Mouse (Mus musculus): ENCODE results near the gene Nfib. TPM values are rescaled to one million over a fixed set of nuclear protein-coding genes. Genes with fewer than 3 reads are reported as not detected.

Gene Nfib
- polyA plus RNA-seq, 1 experiment from 2014 or later, result 27.3 TPM

DNA sequence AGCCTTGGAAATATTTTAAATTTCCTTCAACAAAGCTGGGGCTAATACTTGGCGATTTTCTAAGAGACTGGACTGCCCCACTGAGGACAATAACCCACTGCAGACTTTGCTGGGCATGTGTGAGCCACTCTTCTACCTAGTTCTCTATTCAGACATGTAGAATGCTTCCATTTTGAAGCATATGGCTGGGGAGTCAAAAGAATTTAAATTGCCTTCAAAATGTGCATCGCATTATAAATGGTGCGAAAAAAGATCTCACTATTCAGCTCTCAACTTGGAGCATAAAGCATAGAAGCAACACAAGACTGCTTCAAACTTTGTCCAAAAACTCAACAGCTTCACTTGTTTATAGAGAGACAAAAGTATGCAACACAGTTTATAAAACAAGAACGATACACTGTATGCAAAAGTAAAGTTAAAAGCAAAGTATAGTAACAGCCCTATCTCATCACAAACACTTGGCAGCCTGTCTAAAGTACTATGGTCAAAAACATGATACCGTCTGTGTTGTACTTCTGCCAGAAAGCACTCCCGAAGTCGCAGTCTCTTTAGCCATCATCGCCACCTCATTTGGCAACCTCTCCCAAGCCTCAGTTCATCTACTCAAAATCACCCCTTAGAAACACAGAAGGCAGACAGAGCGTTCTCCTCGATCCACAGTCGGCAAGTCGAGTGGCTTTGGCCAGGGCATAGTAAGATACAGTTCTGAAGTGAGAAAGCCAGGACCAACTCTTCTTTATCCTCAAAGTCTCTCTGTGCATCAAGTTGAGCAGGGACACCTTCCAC is 267.8 kb downstream of the Nfib start:
- in situ Hi-C loops (cut with MboI; ENCODE audit: low pct_unique_long_range_greater_than_20kb), result no loop called here
- DNase-seq (ENCODE audit: low read depth, low spot score) (no peak), ATAC-seq (no peak)
- TF ChIP-seq CTCF (IDR thresholded peaks at IDR 0.05), result no peak
- ChIA-PET POLR2A (interaction anchor here (0.9 kb wide), 1 partner anchor 111 kb away, joined by 3 read pairs; no protein-coding TSS in a partner anchor), CTCF (no interaction called here)
- H3K27me3 ChIP-seq, result no peaks in the 10 kb centered on the region

DNA sequence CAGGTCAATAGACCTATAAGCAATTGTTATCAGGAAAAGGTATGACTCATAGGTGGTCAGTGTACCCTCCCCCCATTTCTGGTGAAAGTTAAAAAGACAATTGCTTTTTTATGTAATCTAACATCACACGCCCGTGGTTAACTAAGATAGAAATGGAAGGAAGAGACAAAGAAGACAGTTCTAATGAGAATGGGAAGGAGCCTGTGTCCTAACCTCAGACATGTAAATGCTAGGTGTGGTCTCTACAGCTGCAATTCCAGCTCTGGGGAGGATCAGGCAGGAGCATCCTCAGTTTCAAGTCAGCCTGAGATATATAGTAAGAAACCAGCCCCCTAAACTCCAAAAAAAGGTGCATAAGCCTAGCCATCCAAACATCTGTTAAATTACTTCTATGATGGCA is 268.9 kb downstream of the Nfib start:
- in situ Hi-C loops (cut with MboI; ENCODE audit: low pct_unique_long_range_greater_than_20kb), result no loop called here
- ChIA-PET CTCF (no interaction called here), POLR2A (no interaction called here)
- ATAC-seq, result no peak
- DNase-seq (ENCODE audit: low read depth, low spot score), result no peak
- no peaks in the 10 kb centered on the region for H3K27me3 ChIP-seq
- no peak for TF ChIP-seq CTCF (IDR thresholded peaks at IDR 0.05)

DNA sequence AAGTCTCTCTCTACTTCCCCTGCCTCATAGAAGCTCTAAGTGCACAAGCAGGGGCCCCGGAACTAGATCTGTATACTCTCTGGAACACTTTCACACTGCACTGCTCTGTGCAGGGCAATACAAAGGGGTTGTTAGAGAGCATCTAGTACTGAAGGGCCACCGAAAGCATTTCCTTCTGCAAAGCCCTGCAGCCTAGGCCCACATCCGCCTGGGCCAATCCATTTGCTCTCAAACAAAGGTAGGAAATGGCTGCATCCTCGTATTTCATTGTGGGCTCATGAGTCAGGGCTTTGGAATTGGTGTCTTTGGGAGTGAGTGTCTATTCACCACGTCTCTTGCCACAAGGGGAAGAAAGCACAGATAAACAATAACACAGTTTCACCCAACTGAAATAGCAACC is 269.8 kb downstream of the Nfib start:
- POLR2A ChIA-PET, result no interaction called here
- DNase-seq (ENCODE audit: low read depth, low spot score), result peak; percentile 46
- no peaks in the 10 kb centered on the region for H3K27me3 ChIP-seq
- TF ChIP-seq CTCF (IDR thresholded peaks at IDR 0.05), result no peak
- ATAC-seq, result peak; percentile 95
- CTCF ChIA-PET, result interaction anchor here (1.0 to 1.4 kb wide), 2 partner anchors 17 to 37 kb away, joined by 3 to 4 read pairs; no protein-coding TSS in a partner anchor
- in situ Hi-C loops (cut with MboI; ENCODE audit: low pct_unique_long_range_greater_than_20kb), result no loop called here

DNA sequence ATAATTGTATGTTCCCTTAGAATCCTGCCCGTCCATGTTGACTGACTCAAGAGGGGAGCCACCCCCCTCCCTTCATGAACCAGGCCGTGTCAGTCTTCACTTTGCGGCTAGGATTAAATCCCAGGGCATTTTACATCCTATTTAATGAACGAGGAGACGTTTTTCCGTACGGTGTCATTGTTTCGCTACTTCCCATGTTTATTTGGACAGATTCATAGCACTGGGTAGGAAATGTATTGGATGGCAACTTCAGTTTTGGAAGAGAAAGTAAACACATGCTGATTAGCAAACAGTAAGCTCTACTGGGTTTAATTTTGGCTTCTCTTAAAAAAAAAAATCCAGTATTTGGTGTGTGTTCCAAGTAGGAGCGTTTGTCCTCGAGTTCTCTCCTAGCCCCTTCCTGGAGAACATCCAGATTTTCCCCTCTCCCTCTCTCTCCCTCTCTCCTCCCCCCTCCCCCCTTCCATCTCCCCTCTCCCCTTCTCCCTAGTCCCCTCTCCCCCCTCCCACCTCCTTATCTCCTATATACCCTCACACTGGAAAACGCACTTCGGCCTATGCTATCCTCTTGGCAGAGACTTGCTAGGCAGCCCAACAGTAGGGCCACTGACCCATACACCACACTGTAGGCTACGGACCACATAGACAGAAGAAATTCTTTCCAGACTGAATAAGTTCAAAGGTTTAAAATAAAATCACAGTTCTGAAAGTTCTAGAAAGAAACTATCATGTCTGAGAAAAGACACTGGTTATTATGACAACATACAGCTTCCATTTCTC is 271.4 kb downstream of the Nfib start:
- ATAC-seq (no peak), DNase-seq (ENCODE audit: low read depth, low spot score) (no peak)
- POLR2A ChIA-PET, result interaction anchor here (0.7 kb wide), 1 partner anchor 12 kb away, joined by 3 read pairs; no protein-coding TSS in a partner anchor
- in situ Hi-C loops (cut with MboI; ENCODE audit: low pct_unique_long_range_greater_than_20kb), result no loop called here
- CTCF ChIA-PET, result no interaction called here
- TF ChIP-seq CTCF (IDR thresholded peaks at IDR 0.05), result no peak
- no peaks in the 10 kb centered on the region for H3K27me3 ChIP-seq

DNA sequence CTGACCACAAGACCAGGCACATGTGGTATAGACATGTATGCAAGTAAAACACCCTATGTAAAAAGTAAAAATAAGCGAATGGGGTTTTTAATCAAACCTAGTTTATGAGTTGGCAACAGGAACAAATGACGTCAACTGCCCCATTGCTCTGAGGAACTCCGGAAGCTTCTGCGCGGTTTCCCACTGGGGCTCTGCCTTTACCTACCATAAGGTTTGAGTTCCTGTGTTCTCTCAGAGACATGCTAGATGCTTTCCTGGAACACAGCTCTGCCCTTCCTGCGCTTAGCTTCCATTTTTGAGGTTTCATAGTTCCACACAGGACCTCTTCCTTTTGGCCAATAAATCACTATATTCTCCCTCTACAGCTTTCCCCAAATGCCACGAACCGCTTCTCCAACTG is 273.7 kb downstream of the Nfib start:
- no peaks in the 10 kb centered on the region for H3K27me3 ChIP-seq
- in situ Hi-C loops (cut with MboI; ENCODE audit: low pct_unique_long_range_greater_than_20kb), result no loop called here
- ChIA-PET CTCF (interaction anchor here (0.7 to 1.6 kb wide), 3 partner anchors 12 to 20 kb away, joined by 3 to 4 read pairs (median 4); no protein-coding TSS in a partner anchor), POLR2A (no interaction called here)
- ATAC-seq (no peak), DNase-seq (ENCODE audit: low read depth, low spot score) (no peak)
- no peak for TF ChIP-seq CTCF (IDR thresholded peaks at IDR 0.05)

DNA sequence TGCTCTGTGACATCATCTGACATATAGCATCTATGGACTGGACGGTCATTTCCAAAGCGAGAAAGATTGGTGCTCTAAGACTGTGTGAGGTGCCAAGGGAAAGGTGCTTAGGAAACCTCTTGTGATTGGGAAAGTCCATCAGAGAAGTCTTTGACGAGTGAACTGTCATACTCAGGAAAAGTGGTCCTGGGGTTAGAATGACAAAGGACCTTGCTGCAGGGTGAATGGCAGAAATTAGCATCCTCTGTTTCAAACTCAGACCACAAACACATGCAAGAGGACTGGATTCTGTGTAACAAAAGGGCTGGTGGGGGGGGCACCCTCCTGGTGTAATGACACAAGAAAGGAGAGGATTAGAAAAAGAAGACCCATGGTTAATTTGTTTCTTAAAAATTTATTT is 274.7 kb downstream of the Nfib start:
- no peak for TF ChIP-seq CTCF (IDR thresholded peaks at IDR 0.05)
- ATAC-seq (no peak), DNase-seq (ENCODE audit: low read depth, low spot score) (no peak)
- ChIA-PET CTCF (interaction anchor here (1.2 kb wide), 1 partner anchor 13 kb away, joined by 3 read pairs; no protein-coding TSS in a partner anchor), POLR2A (no interaction called here)
- no peaks in the 10 kb centered on the region for H3K27me3 ChIP-seq
- in situ Hi-C loops (cut with MboI; ENCODE audit: low pct_unique_long_range_greater_than_20kb), result no loop called here

DNA sequence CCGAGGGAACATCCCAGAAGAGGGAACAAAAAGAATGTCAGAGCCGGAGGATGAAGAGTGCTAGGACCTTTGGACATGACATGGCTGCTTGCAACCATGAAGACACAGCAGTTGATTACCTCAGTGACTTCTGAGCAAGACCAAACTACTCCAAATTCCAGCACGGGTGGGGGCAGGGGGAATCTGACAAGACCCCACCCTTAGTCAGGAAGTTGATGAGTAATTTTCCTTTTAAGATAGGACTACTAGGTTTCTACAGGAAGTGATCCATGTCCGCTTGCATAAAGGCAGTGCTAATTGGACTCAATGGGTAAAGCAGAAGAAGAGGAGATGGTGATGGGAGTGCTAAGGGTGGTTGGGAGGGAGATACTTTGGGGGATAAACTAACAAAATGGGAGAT is 279.3 kb downstream of the Nfib start:
- DNase-seq (ENCODE audit: low read depth, low spot score), result no peak
- in situ Hi-C loops (cut with MboI; ENCODE audit: low pct_unique_long_range_greater_than_20kb), result no loop called here

DNA sequence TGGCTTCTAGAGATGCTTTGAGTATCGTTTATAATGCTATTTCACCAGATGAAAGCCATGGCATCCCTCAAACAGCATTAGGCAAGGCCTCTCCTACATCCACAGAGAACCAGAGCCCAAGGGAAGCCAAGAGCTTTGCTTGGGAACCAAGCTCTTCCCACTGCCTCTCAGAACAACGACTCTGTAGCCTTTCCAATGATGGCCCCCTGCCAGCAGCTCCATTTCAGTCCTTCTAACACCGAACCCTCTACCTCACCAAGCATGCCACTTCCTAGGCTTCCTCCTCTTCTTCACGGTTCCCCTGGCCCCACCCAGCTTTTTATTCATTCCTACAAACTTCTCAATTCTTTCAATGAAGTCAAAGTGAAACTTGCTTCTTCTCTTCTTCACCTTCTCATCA is 287.3 kb downstream of the Nfib start:
- ChIA-PET POLR2A (no interaction called here), CTCF (interaction anchor here (0.7 to 2.1 kb wide), 5 partner anchors 10 to 28 kb away, joined by 3 to 5 read pairs (median 4); no protein-coding TSS in a partner anchor)
- no peak for DNase-seq (ENCODE audit: low read depth, low spot score)
- H3K27me3 ChIP-seq, result no peaks in the 10 kb centered on the region
- no peak for TF ChIP-seq CTCF (IDR thresholded peaks at IDR 0.05)
- in situ Hi-C loops (cut with MboI; ENCODE audit: low pct_unique_long_range_greater_than_20kb), result no loop called here
- no peak for ATAC-seq

More for the DNA sequence above, 279.3 kb downstream of the Nfib start:
- TF ChIP-seq CTCF (IDR thresholded peaks at IDR 0.05), result no peak
- H3K27me3 ChIP-seq, result no peaks in the 10 kb centered on the region
- POLR2A ChIA-PET, result interaction anchor here (0.6 kb wide), 1 partner anchor 807 kb away, joined by 3 read pairs; no protein-coding TSS in a partner anchor
- CTCF ChIA-PET, result no interaction called here
- no peak for ATAC-seq

DNA sequence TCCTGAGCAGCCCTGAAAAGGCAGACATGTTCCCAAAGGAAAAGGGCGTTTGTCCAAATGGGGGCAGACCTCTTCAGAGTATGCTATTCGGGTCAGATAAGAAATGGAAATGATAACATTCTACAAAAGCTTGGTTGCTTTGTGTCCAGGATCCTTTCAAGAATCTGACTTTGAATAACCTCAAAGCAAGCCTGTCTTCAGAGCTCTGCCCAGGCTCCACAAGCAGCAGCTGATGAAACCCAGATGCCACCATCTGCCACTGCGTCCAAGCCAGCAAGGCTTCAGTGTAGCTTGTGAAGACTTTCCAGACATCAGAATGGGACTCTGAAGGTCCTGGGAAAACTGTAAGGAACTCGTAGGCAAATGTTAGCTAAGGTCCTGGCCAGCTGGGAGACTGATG is 289.7 kb downstream of the Nfib start:
- no peaks in the 10 kb centered on the region for H3K27me3 ChIP-seq
- in situ Hi-C loops (cut with MboI; ENCODE audit: low pct_unique_long_range_greater_than_20kb), result no loop called here
- CTCF ChIA-PET, result no interaction called here
- POLR2A ChIA-PET, result interaction anchor here (1.1 kb wide), 1 partner anchor 40 kb away, joined by 3 read pairs; no protein-coding TSS in a partner anchor
- no peak for DNase-seq (ENCODE audit: low read depth, low spot score)
- ATAC-seq, result no peak
- no peak for TF ChIP-seq CTCF (IDR thresholded peaks at IDR 0.05)

DNA sequence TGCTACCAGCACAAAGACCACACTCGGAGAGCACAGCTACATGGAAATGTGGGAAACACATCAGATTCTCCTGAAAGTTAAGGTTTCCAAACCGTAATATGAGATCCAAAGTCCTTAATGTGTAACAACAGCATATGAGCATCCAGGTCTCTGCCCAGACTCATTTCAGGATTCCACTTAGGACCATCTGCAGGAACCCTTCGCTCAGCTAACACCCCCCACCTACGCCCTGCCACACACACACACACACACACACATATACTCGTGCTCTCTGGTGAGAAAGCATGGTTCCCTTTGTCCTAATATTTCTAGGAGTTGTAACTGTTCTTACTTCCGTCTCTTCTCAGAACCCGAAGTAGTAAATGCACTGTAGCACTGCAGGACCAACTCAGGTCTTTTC is 292.9 kb downstream of the Nfib start:
- TF ChIP-seq CTCF (IDR thresholded peaks at IDR 0.05), result no peak
- no peaks in the 10 kb centered on the region for H3K27me3 ChIP-seq
- ChIA-PET CTCF (interaction anchor here (1.7 kb wide), 1 partner anchor 20 kb away, joined by 4 read pairs; no protein-coding TSS in a partner anchor), POLR2A (no interaction called here)
- in situ Hi-C loops (cut with MboI; ENCODE audit: low pct_unique_long_range_greater_than_20kb), result no loop called here
- DNase-seq (ENCODE audit: low read depth, low spot score) (no peak), ATAC-seq (no peak)

DNA sequence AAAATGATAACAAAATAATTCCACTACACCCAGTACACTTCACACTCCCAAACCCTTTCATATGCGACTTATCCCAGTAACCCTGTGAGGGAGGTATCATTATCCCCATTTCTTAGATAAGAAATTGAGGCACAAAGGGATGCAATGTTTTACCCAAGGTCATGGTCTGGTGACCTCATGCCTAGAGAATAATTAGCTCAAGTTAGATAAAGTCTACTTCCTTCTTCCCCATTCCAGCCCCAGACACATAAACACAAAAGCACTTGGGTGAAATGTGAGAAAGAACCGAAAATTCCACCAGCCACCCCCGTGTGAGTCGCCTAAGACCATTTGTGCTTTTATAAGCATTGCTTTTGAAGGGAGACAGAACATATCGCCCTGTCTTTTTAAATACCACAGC is 293.6 kb downstream of the Nfib start:
- POLR2A ChIA-PET, result no interaction called here
- no peaks in the 10 kb centered on the region for H3K27me3 ChIP-seq
- DNase-seq (ENCODE audit: low read depth, low spot score), result peak; percentile 24
- ATAC-seq, result no peak
- no peak for TF ChIP-seq CTCF (IDR thresholded peaks at IDR 0.05)
- CTCF ChIA-PET, result no interaction called here
- in situ Hi-C loops (cut with MboI; ENCODE audit: low pct_unique_long_range_greater_than_20kb), result no loop called here

Measured in Patski (cell line).